Mouse (Mus musculus): Measurements from ENCODE around the gene Prx.

- TF ChIP-seq POLR2A (IDR thresholded peaks at IDR 0.05; ENCODE audit: control insufficient read depth, low read depth, low read length) (no peak), CTCF (IDR thresholded peaks at IDR 0.05; ENCODE audit: control insufficient read depth, insufficient read depth, insufficient replicate concordance, low read depth, low read length) (no peak)
Measured at GRCm38 (mm10) chr7:27493450-27493849, 5.7 kb upstream of the Prx start.

Data from testis, adult 2 months (tissue).